Mouse (Mus musculus): Measurements from ENCODE around the gene Tma7.

Tma7 gene

DNA sequence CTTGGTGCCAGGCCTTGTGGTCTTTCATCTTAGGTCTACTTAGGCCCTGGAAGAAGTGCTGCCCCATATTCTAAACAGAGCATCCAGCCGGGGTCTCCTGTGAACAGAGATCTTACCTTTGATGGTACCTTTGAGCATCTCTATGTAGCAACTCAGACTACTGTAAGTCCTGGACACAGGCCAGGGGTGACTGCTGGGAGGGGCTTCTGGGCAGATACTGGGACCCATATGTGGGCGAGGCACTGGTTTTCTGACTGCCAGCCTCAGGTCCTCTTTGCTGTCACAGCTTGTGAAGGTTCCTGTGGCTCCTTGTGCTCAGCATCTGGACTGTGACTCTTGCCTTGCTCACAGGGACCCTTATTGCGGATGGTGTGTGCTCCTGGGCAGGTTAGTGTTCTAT lies 20.2 kb upstream of the Tma7 start:
- DNase-seq (ENCODE audit: low spot score in 2 of 2), result no peak

DNA sequence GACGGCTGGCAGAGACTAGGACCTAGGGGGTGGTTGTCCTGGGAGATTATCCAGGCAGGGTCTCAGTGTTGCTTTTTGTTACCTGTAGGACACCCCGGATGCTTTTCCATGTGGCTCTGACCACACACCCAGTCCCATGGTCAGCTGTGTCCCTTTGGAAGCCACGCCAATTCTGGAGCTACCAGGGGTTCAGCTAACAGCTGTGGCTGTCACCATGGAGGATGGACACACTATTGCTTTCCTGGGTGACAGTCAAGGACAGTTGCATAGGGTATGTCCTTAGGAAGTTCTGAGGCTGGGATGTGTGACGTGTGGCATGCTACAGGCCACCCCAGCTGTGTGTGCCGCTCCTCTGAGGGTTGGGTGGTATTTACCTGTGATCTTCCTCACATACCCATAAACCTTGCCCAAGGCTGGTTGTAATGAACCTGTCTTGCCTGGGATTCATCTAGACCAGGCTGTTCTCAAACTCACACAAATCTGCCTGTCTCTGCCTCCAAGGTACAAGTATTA lies 19.6 kb upstream of the Tma7 start:
- DNase-seq (ENCODE audit: low spot score in 2 of 2), result no peak

DNA sequence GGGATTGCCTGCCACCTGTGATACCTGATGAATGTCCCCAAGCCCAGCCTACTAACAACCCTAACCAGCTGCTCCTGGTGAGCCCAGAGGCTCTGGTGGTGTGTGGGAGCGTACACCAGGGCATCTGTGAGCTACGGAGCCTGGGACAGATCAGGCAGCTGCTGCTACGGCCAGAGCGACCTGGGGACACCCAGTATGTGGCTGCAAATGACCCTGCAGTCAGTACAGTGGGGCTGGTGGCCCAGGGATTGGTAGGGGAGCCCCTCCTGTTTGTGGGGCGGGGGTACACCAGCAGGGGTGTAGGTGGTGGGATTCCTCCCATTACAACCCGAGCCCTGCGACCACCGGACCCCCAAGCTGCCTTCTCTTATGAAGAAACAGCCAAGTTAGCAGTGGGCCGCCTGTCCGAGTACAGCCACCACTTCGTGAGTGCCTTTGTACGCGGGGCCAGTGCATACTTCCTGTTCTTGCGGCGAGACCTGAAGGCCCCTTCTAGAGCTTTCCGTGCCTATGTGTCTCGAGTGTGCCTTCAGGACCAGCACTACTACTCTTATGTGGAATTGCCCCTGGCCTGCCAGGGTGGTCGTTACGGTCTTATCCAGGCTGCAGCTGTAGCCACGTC lies 18.0 kb upstream of the Tma7 start:
- DNase-seq (ENCODE audit: low spot score in 2 of 2), result no peak

DNA sequence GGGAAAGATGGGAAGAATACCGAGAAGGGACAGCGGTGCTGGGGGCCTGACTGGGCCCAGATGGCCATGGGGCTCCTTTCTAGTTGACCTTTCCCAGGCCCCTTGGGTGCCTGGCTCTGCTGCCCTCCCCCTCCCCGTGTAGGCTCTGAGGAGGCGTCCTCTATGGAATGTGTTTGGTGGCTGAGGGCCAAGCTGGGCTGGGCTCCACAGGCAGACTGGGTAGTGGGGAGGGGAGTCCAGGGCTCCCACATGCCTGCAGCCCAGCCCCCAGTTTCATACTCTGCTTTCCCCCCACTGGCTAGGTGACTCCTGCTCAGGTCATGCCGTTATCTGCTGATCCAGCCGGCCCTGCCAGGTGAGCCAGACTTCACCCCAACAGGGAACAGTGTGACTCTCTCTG lies 16.6 kb upstream of the Tma7 start:
- peak in 1 of 2 experiments; percentile 37 for DNase-seq (ENCODE audit: low spot score in 2 of 2)

- no peak for DNase-seq (ENCODE audit: low spot score in 2 of 2)
Observed at GRCm38 (mm10) chr9:109098366-109098765, 16.0 kb upstream of the Tma7 start.

- DNase-seq (ENCODE audit: low spot score in 2 of 2), result peak; percentile 75 to 76
Observed at GRCm38 (mm10) chr9:109097831-109098230, 15.4 kb upstream of the Tma7 start.

DNA sequence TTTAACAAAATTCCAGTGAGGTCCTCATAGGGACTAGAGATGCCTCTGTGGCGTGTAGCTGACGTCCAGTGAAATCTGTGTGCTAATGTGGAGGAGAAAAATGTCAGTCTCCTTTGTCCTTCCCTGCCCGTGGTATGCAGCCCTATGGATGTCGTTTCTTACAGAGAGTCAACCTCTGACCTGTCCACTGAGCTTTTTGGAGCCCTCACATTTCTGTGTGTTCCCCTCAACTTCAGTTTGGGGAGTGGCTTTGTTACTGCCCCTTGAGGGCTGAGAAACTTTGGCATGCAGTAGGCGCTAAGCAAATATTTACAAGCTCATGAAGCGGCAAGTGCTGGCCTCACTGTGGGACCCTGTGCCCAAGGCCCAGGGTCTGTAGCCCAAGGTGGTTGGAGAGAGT lies 14.9 kb upstream of the Tma7 start:
- DNase-seq (ENCODE audit: low spot score in 2 of 2), result no peak

DNA sequence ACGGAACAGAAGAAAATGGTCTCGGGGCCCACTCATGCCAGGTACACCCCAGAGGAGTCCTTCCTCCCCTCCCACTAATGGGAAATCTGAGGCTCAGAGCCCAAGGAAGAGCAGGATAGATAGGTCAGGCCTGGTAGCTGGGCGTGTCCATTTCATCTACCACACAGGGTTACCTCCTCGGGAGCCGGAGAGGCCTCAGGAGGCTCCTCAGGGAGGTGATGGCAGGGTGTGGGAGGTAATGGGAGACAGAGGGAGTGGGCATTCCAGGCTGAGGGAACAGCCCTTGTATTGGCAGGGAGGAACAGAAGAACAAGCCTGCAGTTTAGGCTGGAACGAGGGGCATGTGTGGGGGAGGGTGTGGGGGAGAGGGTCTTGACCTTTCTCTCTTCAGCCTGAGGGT lies 14.5 kb upstream of the Tma7 start:
- no peak for DNase-seq (ENCODE audit: low spot score in 2 of 2)

DNA sequence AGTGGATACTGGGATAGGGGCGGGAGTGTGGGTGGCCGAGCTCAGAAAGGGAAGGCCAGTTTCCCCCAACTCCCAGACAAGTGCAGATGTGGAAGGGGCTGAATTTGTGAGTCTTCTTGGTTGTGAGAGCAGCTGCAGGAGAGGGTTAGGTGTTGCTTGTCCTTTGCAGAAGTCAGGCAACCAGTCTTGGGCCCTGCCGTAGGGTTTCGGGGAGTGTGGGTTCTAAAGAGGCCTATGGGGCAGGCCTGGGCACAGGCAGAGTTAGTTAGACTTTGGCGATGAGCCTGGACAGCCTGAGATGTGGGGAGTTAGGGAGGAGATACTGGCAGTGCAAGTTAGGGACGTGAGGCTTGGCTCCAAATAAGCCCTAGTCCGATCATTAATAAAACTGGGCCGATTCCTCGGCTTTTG lies 13.9 kb upstream of the Tma7 start:
- DNase-seq (ENCODE audit: low spot score in 2 of 2), result peak in 1 of 2 experiments; percentile 33

DNA sequence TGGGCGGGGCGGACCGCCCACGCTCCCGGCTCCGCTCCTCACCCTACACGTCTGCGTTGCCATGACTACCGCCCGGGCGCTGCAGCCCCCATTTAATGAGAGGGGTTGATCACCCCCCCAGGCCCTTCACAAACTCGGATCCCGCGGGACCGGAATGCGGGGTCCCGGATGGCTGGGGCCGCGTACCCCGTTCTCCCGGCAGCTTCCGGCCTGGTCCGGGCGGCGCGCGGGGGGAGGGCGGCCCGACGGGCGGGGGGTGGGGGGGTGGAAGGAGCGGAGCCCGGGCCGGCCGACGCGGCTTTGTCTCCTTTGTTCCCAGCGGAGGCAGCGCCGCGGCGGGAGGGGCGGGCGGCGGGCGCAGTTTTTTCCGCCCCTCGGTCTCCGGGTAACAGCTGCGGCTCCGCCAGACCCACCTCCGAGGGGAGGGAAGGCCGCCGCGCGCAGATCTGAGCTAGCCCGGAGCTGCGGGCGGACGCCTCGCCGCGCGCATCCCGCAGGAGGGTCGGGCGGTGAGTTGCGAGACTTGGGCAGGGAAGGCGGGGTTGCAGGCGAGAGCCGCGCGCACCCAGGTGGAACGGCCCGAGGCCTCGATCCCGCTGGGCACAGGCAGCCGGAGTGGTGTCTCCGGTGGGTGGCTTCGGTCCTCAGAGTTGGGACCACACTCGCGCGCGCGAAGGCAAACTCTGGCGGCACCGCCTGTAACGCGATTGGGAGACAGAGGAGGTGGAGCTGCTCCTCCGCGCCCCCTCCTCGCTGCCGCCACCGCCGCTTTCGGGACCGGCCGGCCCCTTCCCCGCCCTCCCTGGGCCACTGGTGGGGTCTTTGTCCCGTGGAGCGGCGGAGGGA lies 13.0 kb upstream of the Tma7 start, which contains the start of gene Plxnb1:
Gene Plxnb1, plus strand, starts transcription at position 253 of the 846 bp plus-strand sequence.
- peak; percentile 60 to 67 for DNase-seq (ENCODE audit: low spot score in 2 of 2)

- no peak for DNase-seq (ENCODE audit: low spot score in 2 of 2)
Observed at GRCm38 (mm10) chr9:109094553-109095136, 12.3 kb upstream of the Tma7 start.

GRCm38 (mm10) chr9:109093786-109094552 lies 11.6 kb upstream of the Tma7 start:
- no peak for DNase-seq (ENCODE audit: low spot score in 2 of 2)

- DNase-seq (ENCODE audit: low spot score in 2 of 2), result no peak
Observed at GRCm38 (mm10) chr9:109092799-109093198, 10.4 kb upstream of the Tma7 start.

DNA sequence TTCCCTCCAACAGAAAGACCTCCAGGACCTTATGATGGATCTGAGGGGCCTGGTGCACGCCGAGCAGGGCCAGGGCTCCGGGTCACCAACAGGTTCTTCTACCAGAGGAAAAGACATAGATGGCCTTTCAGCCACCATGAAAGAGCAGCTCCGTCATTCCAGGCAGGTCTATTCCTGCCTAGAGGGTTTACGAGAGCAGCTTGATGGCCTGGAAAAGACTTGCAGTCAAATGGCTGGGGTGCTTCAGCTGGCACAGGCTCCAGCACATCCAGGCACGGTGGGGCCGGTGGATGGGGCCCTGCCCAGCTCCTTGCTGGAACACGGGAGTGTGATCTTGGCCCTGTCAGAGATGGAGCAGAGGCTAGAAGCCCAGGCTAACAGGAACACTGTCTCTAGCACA lies 9.4 kb upstream of the Tma7 start:
- DNase-seq (ENCODE audit: low spot score in 2 of 2), result no peak

DNA sequence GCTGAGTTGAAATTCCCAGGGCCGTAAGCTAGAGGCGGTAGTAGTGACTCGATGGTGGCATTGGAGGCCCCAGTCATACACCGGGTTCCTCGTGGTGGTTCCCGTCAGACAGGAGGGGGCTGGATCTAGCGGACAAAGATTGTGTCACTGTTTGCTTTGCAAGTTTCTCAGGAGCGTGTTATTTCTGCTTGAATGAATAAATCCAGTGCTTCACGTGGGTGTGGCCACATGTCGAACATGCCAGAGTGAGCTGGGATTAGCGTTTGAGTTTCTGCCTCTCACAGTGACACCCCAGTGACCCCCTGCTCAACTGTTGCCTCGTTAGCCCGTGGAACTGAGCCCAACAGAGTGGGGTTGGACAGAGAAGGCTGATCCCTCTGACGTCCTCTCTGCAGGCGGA lies 8.1 kb upstream of the Tma7 start:
- peak in 1 of 2 experiments; percentile 30 for DNase-seq (ENCODE audit: low spot score in 2 of 2)

DNA sequence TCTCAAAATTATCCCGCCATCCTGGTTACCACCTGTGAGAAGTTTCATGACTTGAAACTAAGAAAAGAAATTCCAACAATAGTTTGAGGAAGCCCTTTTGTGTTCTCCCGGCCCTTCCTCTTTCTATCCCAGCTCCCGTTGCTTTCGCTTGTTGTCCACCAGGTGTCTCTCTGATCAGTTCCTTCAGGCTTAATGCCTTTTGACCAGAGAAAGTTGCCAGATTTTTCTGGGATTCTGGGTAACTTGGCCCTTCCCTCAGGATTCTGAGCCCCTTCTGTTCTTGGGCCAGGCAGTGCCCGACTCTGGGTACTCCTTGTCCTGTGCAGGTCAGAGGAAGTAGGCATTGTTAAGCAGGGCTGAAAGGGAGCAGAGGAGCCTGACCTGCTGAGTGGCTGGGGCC lies 5.6 kb upstream of the Tma7 start:
- DNase-seq (ENCODE audit: low spot score in 2 of 2), result peak in 1 of 2 experiments; percentile 28

DNA sequence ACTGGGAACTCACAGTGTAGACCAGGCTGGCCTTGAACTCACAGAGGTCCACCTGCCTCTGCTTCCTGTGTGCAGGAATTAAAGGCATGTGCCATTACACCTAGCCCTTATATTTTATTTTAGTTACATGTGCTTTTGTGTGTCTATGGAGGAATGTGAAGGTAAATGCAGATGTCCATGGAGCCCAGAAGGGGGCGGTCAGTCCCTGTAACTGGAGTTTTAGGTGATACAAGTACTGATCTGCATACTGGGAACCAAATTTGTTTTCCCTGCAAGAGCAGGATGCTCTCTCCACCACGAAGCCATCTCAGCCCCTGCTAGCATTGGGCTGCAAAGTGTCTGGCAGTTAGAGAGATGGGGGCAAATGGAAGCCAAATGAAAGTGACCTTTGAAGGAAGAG lies 2.5 kb upstream of the Tma7 start:
- DNase-seq (ENCODE audit: low spot score in 2 of 2), result no peak

DNA sequence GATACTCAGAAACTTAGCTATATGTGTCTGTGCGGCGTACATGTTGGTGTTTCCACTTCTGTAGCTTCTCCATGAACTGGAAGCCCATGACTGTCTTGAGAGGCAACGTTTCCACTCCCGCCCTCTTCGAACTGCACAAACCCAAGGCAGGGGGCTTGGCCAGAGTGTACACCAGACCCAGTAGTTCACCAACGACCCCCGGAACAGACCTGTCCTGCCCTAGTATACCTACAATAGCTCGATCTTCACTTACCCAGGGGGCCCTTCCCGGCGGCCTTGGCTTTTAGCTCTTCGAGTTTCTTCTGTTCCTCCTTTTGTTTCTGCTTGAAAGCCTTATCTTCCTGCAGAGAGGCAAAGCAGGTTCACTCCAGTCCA lies 651 bp downstream of the Tma7 start:
- DNase-seq (ENCODE audit: low spot score in 2 of 2), result no peak

DNA sequence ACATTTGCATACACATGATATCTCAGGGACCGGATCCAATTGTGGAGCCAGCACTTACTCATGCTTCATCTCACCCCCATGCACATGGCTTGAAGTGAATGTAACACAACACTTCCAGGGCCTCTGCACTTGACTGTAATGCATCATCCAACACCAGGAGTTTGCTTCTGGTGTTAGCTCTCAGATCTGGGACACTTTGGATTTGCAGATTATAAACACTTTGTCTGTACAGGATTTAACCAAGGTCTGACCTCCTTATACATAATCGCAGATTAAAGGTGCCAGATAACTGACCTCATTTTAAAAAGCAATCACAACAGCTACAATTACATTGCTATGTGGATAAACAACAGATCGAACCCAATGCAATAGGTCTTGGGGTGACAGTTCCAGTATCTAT lies 1.9 kb downstream of the Tma7 start:
- no peak for DNase-seq (ENCODE audit: low spot score in 2 of 2)

- DNase-seq (ENCODE audit: low spot score in 2 of 2), result peak; percentile 95 to 96
Observed at GRCm38 (mm10) chr9:109073661-109074573, 8.5 kb downstream of the Tma7 start, which contains the start of gene Atrip. Atrip (minus strand) TSS chr9:109074124.
